Mouse (Mus musculus) heart, postnatal 25 days (tissue): Measurements from ENCODE around the gene Wnt10b. TPM values are rescaled to one million over a fixed set of nuclear protein-coding genes. Genes with fewer than 3 reads are reported as not detected.

Experiments
- DNase-seq: peaks from one replicate; pipeline ENCODE4 v3.0.0; 2022; ENCODE audit warnings: low spot score
- intact Hi-C: fragments of 180-260 bp; cut with DNase I; formaldehyde crosslinking; loops from one replicate; pipeline ENCODE4 v1.15.1; 2025
- total RNA-seq, 2 experiments: library from RNA; stranded (reverse); gene quantifications; 2 replicates each; pipeline ENCODE4 v1.2.3; 2021

Gene Wnt10b
- total RNA-seq, 2 experiments from 2014 or later: 0.34 to 0.57 TPM

DNA sequence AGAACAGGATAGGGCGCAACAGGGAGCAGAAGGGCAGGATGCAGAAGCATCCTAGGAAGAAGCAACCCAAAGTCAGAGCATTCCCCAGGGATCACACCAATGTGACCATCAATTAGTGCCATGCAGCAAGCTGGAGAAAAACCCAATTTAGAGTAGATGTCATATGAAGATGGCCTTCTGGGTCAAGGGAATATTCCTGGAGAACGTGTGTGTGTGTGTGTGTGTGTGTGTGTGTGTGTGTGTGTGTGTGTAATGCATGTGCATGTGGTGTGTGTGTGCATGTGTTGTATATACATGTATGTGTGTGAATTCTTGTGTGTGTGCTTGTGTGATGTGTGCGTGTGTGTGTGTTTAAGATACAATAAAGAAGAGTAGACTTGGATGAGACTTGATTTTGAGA is 21.0 kb upstream of the Wnt10b start:
- no peak for DNase-seq
- intact Hi-C loops: loop anchor here (2.0 to 5.0 kb wide), 2 partner anchors 92 to 134 kb away; partner anchors contain the start of gene Ccdc65

DNA sequence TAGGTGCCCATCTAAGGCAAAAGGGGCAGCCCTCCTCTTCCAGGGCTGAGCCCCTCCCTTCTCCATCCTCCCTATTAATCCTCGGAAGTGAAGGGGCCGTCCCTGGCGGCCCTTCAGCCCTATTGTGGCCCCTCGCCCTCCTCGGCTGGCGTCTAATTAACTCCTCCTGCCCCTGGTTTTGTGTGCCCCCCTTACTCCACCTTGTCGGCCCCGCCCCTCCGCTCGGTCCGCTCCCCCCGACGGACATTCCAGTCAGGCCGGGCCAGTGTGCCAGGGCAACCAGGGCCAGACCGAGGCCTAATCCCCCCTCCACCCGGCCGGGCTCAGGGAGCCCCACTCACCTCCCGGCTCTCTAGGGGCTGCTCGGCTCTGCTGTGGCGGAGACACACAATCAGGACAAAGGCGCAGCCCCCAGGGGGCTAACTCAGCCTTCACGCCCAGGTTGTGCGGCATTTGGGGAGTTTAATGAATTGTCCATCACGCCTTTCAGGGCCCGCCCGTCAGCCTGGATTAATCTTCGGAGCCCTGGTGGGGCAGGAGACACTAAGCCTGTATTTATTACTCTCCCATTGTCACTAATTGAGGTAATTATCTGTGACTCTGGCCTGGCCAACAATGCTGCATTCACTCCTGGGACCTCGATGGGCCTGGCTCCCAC is 20.0 kb upstream of the Wnt10b start:
- no peak for DNase-seq
- intact Hi-C loops: loop anchor here (2.0 to 5.0 kb wide), 2 partner anchors 91 to 133 kb away; partner anchors contain the start of gene Ccdc65

DNA sequence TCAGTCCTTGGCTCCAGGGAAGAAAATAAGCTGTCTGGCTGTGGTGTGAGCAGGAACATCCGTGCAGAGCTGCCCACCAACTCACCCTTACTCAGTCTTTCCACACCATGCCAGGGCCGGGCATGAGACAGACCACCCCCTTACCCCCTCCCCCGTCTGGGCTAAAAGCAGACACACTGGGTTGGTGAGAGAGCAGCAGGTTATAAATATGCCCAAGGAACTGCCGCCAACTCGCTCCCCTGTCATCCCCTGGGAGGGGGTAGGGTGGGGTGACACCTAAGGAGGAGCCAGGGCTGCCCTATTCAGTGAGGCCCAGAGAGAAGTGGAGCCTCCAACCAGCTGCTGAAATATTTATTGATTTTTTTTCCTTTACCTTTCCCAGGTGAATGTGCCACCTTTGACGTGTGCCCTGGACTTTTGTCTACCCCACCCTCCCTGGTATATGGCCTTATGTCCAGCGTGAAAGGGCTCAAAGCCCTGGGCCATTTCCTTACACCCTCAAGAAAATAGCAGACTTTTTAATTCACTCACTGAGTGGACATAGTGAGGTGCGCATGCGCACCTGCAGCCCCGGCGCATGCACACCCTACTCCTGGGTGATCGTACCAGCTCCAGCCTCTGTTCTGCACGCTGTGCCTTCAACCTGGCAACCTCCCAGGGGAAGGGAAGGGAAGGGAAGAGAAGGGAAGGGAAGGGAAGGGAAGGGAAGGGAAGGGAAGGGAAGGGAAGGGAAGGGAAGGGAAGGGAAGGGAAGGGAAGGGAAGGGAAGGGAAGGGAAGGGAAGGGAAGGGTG is 19.0 kb upstream of the Wnt10b start:
- DNase-seq: no peak
- intact Hi-C loops: loop anchor here (5.0 kb wide), 1 partner anchor 90 kb away; the partner anchor contains the start of gene Ccdc65

DNA sequence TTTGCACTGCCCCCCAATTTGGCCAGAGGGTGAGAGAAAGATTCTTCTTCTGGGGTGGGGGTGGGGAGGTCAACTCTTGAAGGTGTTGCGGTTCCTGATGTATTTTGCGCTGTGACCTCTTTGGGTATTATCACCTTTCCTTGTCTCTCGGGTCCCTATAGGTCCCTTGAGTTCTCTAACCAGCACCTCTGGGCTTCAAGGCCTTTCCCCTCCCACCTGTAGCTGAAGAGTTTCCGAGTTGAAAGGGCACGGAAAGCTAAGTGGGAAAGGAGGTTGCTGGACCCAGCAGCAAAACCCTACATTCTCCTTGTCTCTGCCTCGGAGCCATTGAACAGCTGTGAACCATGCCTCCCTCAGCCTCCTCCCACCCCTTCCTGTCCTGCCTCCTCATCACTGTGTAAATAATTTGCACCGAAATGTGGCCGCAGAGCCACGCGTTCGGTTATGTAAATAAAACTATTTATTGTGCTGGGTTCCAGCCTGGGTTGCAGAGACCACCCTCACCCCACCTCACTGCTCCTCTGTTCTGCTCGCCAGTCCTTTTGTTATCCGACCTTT is 15.3 kb upstream of the Wnt10b start:
- DNase-seq: no peak
- intact Hi-C loops: no loop called here

DNA sequence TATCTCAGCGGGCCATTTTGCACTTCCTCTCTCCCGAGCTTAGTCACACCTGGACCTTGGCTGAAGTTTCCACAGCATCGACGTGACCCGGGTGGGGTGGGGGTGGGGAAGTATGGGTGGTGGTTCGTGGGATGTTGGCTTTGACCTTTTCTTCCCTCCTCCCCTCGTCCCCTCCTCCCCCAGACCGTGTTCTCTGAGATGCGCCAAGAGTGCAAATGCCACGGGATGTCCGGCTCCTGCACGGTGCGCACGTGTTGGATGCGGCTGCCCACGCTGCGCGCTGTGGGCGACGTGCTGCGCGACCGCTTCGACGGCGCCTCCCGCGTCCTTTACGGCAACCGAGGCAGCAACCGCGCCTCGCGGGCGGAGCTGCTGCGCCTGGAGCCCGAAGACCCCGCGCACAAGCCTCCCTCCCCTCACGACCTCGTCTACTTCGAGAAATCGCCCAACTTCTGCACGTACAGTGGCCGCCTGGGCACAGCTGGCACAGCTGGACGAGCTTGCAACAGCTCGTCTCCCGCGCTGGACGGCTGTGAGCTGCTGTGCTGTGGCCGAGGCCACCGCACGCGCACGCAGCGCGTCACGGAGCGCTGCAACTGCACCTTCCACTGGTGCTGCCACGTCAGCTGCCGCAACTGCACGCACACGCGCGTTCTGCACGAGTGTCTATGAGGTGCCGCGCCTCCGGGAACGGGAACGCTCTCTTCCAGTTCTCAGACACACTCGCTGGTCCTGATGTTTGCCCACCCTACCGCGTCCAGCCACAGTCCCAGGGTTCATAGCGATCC is 14.5 kb upstream of the Wnt10b start:
- DNase-seq: no peak
- intact Hi-C loops: no loop called here

DNA sequence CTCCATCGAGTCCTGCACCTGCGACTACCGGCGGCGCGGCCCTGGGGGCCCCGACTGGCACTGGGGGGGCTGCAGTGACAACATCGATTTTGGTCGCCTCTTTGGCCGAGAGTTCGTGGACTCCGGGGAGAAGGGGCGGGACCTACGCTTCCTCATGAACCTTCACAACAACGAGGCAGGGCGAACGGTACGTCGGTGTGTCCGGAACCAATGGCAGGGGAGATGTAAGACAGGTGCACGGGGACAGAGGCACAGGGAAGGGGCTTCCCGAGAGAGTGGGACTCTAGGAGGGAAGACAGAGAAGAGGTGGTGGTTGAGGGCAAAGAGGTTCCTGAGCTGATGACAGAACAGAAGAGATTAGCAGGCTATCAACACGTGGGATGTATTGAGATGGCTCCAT is 13.8 kb upstream of the Wnt10b start:
- no peak for DNase-seq
- intact Hi-C loops: no loop called here

DNA sequence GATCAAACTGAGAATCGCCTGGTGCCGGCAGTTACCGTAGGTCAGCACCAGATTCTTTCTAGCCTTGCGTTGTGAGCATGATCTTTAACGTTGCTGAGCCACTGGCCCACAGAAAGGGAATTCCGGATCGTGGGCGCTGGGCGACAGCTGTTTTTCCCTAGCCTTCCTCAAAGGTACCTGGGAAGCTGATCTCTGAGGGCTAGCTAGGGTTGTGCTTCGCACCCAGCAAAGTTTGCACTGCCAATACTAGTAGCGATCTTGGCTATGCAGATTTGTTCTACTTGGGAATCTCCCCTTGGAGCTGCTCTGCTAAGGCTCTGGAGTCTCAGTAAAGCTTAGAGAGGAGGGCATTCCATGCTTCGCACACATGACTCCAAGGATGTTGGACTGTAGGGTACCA is 13.3 kb upstream of the Wnt10b start:
- no peak for DNase-seq
- intact Hi-C loops: no loop called here

DNA sequence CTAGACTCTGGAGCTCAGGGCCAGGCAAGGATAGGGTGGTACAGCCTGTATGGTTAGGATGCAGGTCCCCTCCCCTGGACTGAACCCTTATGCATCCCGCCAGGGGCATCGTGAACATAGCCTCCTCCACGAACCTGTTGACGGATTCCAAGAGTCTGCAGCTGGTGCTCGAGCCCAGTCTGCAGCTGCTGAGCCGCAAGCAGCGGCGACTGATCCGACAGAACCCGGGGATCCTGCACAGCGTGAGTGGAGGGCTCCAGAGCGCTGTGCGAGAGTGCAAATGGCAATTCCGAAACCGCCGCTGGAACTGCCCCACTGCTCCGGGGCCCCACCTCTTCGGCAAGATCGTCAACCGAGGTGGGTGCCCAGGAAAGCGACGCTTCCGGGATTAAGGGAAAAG is 12.8 kb upstream of the Wnt10b start:
- no peak for DNase-seq
- intact Hi-C loops: no loop called here

DNA sequence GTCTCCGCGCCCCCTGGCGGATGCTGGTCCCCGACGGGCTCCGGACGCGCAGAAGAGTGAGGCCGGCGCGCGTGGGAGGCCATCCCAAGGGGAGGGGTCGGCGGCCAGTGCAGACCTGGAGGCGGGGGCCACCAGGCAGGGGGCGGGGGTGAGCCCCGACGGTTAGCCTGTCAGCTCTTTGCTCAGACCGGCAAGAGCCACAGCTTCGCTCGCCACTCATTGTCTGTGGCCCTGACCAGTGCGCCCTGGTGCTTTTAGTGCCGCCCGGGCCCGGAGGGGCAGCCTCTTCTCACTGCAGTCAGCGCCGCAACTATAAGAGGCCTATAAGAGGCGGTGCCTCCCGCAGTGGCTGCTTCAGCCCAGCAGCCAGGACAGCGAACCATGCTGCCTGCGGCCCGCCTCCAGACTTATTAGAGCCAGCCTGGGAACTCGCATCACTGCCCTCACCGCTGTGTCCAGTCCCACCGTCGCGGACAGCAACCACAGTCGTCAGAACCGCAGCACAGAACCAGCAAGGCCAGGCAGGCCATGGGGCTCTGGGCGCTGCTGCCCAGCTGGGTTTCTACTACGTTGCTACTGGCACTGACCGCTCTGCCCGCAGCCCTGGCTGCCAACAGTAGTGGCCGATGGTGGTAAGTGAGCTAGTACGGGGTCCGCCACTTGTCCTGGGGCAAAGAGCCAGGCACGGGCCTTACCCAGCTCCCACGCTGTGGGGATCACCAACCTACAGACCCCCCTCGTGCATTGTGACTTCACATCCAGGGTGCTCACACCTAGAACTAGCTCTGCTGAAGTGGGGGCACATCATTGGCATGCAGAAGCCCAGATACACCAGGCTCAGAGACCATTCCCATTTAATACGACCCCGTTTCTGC is 11.9 kb upstream of the Wnt10b start, which contains the start of gene Wnt1:
TSS of gene Wnt1 (plus strand) at position 197 of the 875 bp plus-strand sequence.
- intact Hi-C loops: no loop called here
- DNase-seq: no peak

DNA sequence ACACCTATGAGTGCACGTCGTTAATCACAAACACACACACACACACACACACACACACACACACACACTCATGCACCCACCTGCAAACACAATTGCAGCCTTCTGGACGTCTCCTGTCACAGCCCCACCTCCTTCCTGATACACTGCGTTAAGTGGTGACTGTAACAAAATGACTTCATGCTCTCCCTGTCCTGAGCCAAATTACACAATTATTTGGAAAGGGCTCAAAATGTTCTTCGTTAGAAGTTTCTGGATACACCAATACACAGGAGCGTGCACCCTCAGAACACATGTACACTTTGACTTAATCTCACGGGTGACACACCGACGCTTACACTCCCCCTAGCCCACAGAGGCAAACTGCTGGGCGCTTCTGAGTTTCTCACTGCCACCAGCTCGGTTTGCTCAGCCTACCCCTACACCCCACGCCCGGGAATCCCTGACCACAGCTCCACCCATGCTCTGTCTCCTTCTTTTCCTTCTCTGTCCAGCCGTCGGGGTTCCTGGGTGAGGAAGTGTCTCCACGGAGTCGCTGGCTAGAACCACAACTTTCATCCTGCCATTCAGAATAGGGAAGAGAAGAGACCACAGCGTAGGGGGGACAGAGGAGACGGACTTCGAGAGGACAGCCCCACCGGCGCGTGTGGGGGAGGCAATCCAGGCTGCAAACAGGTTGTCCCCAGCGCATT is 11.2 kb upstream of the Wnt10b start:
- intact Hi-C loops: no loop called here
- DNase-seq: no peak

DNA sequence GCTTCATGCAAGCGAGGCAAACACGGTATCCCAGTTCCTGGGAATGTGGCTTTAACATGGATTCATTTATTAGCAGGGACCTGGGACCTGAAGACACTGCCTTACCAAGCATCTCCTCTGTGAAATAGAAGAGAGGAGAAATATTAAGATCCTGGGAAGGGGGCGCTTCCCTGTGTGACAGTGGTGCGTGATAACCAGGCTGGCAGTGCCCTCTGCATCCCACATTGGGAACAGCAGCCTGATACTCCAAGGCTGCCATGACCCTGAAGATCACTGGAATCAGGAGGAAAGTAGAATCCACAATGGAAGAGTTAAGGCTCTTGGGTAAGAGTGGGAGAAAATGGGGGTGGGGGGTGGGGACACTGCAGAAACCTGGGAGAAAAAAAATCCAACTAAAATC is 10.0 kb upstream of the Wnt10b start:
- intact Hi-C loops: no loop called here
- DNase-seq: no peak

DNA sequence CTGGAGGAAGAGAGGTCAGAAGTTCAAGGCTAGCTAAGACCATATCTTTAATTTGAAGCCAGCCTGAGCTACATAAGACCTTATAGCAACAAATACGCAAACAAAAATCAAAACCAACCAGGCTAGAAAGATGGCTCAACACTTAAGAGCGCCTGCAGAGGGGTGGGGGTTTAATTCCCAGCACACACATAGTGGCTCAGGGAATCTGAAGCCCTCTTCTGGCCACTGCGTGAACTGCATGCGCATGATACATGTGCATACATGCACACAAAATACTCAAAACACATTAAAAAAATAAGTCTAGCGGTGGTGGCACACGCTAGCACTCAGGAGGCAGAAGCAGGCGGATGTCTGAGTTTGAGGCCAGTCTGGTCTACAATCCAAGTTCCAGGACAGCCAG is 7.8 kb upstream of the Wnt10b start:
- intact Hi-C loops: no loop called here
- no peak for DNase-seq

DNA sequence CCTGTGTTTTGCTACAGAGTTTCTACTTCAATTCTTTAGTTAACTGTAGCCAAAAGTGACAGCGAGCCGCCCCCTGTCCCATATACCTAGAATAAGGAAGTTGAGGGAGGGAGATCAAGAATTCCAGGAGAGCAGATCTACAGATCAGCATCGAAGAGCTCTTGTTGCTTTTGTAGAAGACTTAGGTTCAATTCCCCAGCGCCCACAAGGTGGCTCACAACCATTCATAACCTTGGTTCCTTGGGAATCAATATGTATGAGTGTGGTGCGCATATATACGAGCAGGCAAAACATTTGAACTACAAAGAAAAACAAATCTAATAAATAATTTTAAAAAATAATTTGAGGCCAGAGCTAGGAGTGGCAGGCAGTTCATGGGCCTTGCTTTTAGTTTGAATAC is 3.2 kb upstream of the Wnt10b start:
- DNase-seq: no peak
- intact Hi-C loops: no loop called here

DNA sequence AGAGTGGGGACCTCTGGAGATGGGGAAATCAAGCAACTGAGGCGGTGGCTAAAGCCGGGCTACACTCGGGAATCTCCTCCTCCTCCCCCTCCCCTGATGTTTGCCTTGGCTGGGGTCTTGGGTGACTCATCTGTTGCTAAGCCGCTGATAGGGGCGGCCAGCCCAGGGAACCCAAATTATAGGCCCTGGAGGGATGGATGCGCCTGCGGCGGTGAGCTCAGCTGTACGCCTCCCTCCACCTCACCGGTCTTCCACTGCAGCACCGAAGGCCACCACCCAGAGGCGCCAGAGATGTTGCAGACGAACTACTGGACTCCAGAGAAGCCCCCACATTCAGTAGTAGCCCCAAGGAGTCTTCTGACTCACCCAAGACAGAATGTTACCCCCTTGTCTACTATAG is 2.6 kb upstream of the Wnt10b start:
- peak; percentile 57 for DNase-seq
- intact Hi-C loops: no loop called here

DNA sequence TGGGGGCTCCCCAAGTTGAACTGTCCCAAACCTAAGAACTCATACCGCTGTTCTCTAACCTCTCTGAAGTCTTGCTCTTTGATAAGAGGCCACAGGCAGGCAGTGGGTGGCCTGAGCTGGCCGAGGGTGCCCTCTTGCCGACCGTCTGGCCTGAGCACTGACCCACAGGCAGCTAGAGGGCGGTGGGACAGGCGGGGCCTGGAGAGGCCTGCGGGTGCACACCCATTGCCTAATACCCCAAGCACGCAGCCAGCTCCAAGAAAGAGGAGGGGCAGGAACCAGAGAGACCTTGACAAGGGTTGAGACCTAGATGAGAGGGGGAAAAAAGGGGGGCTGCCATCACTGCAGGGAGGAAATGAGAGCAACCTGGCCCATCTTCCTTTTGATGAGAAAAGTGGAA is 2.1 kb upstream of the Wnt10b start:
- DNase-seq: peak; percentile 52
- intact Hi-C loops: no loop called here

DNA sequence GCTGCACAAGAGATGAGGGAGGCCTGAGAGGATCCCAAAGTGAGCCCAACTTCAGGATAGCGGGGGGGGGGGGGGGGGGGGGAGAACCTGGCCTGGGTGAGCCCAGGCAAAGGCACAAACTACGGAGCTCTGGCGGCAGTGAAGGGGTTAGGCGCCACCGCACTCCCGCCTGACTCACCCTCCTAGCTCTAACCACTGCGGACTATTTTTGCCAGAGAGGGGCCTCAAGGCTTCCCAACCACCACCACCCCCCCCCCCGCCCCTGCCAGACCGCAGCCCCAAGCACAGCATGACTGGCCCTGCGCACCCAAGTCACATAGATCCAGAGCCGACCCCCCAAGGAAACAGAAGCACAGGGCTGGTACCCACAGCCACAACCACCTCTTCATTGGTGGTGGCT is 856 bp upstream of the Wnt10b start:
- intact Hi-C loops: no loop called here
- DNase-seq: no peak

DNA sequence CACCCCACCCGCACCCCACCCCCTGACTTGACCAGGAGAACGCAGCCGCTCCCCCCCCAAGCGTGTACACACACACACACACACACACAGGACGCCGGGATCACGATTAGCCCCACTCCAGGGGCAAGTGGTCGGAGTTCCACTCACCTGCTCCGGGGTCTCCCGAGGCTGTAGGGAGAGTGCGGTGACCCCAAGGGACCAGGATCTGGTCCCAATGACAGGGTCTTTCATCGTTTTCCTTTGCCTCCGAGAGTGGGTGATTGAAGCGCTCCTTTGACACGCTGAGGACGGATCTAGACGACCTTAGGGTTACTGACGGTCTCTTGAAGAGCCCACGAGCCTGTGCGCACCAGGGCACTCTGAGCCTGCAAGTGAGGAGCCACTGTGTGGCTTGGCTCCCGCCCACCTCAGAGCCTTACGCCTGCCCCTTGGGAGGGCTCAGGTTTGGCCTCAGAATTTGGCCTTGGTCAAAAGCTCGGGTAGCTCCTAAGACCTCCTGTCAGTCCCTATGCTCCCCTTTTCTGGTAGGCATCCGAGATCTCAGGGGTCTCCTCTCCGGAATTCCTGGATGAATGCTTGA is 331 bp upstream of the Wnt10b start:
- intact Hi-C loops: no loop called here

DNA sequence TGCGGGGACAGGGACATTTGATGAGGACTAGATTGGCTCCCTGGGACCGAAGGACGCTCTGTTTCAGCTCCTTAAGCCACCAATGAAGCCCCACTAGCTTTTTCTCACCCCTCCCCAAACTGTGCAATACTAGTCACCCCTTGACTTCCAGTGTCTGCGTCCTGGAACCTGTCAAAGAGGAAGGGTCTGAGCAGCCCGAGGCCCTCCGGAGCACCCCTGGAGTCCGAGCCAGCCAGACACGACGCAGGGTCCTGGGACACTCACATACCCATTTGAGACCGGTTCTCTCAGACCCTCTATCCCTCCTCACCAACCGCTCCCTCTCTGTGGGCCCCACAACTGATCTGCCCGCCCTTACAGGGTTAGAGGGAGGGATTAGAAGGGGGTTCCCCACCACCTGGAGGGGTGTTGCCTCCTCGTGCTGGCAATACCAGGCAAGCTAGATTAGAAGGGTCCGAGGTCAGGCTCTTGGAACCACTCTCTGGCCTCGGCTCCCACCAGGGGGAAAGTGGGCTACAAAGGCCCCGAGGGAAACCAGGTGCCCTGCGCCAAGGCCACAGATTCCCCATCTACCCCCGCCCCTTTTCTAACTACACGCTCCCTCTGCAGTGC is 839 bp downstream of the Wnt10b start:
- no peak for DNase-seq
- intact Hi-C loops: no loop called here

More for the DNA sequence above, 331 bp upstream of the Wnt10b start:
- no peak for DNase-seq
